Mouse (Mus musculus) kidney, adult 18-20 months (tissue): ENCODE data around the gene Gm38119.
"Not testable (repeated sequence)": the region's sequence is repeated elsewhere in the genome, so short reads cannot be mapped to it uniquely, and the experiment has no call there.

ENCODE experiments used
- DNase-seq: peaks from one replicate; pipeline ENCODE4 v3.0.0; 2021

The Gm38119 gene

DNA sequence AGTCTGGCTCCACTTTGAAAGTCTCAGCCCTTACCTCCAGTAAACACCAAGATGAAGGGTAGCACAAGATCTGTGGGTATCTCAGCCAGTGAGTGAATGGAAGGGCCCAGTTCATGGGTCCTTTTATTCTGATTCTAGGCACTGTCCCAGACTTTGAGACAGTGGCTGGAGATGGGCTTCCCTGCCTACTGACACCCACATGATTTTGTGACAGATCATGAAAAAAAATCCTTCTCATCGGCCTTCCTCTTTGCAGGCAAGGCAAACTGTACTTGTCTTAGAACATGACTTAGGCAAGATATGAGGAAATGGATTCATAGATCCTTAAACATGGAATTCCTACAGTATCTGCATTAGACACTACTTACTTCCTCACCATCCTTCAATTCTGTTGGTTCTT, at the start of gene Gm38119:
Gm38119 (minus strand) TSS at position 101 of the 400 bp plus-strand sequence.
- no peak for DNase-seq

DNA sequence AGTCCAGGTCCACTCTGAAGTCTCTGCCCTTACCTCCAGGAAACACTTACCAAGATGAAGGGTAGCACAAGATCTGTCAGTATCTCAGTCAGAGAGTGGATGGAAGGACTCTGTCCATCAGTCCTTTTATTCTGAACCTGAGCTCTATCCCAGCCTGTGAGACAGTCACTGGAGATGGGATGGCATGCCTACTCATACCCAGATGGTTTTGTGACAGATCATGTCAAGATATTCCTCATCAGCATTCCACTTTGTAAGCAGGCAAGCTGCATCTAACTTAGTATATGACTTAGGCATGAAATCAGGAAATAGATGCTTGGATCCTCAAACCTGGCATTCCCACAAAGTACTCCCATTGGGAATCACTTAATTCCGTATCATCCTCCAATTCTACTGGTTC, 39.9 kb upstream of the Gm38119 start, which contains the start of gene Lce1i:
Lce1i (minus strand) TSS at position 101 of the 400 bp plus-strand sequence.
- no peak for DNase-seq

DNA sequence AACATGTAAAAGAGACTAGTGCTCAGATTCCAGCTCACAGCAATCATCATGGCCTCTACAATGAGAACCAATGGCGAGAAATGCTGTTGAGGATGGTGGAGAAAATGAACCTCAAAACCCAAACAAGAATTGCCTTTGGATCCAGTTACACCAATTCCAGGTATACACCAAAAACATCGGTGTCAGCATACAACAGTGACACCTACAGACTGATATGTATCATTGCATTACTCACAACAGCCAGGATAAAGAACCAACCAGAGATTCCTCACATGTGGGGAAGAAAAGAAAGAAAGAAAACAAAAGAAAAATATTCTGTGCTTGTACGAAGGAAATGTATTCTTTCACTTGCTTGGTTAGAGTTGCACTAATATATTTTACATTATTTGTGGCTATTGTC, 32.7 kb upstream of the Gm38119 start:
- no peak for DNase-seq

DNA sequence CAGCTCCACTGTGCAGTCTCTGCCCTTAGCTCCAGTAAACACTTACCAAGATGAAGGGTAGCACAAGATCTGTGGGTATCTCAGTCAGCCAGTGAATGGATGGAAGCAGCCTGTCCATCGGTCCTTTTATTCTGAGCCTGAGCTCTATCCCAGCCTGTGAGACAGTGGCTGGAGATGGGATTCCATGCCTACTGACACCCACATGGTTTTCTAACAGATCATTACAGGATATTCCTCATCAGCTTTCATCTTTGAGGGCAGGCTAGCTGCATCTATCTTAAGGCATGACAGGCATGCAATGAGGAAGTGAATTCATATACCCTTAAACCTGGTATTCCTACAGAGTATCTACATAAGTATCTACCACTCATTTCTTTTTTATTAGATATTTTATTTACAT, 26.1 kb upstream of the Gm38119 start, which contains the start of gene Lce1h:
Lce1h (minus strand) TSS at position 101 of the 400 bp plus-strand sequence.
- DNase-seq = no peak

DNA sequence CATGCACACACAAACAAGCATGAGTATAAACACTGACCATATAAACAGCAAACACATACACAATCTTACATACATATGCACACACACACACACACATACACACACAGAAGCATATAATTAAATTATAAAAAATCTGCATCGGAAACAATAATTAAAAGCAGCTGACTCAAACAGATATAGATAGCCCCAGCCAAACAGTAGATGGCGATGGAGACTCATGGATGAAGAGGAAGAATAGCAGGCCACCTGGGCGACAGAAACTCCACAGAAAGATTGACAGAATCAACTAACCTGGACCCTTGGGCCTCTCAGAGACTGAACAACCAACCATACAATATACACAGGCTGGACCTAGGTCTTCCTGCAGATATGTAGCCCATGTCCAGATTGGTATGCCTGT, 14.3 kb upstream of the Gm38119 start:
- no peak for DNase-seq

DNA sequence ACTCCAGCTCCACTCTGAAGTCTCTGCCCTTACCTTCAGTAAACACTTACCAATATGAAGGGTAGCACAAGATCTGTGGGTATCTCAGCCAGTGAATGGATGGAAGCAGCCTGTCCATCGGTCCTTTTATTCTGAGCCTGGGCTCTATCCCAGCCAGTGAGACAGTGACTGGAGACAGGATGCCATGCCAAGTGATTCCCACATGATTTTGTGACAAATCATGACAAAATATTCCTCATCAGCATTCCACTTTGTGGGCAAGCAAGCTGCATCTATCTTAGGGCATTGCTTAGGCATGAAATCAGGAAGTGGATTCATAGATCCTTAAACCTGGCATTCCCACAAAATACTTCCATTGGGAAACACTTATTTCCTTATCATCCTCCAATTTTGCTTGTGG, 13.3 kb upstream of the Gm38119 start, which contains the start of gene Lce1g:
Lce1g (minus strand) TSS at position 101 of the 400 bp plus-strand sequence.
- DNase-seq = no peak

DNA sequence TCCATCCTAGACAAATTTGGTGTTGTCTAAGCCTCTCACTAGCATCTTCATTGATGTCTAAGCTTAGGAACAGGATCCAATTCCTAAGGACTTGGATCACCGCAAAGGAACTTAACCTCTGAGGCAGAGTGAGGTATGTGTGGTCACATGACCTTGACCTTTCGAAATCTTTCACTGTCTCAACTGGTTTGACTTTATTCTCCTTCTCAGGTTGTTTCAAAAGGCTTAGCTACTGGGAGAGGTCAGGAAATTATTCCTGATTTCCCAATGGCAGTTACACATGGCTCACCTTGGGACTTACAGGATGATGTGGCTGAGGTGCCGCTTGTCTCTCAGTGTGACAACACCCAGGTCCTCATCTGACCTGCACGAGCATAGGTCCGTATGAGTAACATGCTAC, 16.3 kb downstream of the Gm38119 start:
- no peak for DNase-seq

DNA sequence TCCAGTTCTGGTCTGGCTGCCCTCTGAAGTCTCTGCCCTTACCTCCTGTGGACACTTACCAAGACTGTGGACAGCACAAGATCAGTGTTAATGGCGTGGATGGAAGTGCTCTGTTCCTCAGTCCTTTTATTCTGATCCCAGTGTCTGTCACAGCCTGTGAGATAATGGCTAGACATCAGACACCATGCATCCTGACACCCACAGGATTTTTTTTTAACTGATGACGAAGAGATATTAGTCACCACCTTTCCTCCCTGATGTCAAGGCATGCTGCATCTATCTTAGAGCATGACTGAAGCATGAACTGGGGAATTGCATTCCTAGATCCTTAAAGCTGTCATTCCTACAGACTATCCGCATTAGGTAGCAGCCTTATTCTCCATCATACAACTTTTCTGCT, 18.6 kb downstream of the Gm38119 start, which contains the start of gene Lce1f:
Lce1f (minus strand) TSS at position 101 of the 400 bp plus-strand sequence.
- no peak for DNase-seq

DNA sequence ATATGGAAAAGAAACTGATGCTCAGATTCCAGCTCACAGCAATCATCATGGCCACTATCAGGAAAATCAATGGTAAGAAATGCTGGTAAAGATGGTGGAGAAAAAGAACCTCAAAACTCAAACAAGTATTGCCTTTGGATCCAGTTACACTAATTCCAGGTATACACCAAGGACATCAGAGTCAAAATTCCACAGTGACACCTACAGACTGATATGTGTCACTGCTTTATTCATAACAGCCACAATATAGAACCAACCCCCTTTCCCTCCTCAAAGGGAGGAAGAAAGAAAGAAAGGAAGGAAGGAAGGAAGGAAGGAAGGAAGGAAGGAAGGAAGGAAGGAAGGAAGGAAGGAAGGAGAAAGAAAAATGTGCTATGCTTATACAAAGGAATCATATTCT, 23.8 kb downstream of the Gm38119 start:
- DNase-seq = no peak

DNA sequence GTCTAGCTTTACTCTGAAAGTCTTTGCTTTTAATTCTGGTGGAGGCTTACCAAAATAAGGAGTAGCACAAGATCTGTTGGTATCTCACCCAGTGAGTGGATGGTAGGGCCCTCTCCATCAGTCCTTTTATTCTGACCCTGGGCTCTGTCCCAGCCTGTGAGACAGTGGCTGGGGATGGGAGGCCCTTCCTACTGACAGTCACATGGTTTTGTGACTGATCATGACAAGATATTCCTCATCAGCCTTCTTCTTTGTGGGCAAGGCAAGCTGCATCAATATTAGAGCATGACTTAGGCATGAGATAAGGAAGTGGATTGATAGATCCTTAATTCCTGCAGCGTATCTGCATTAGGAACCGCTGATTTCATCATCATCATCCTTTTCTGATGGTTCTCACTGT, 29.9 kb downstream of the Gm38119 start, which contains the start of gene Lce1e:
Lce1e (minus strand) TSS at position 101 of the 400 bp plus-strand sequence.
- no peak for DNase-seq

DNA sequence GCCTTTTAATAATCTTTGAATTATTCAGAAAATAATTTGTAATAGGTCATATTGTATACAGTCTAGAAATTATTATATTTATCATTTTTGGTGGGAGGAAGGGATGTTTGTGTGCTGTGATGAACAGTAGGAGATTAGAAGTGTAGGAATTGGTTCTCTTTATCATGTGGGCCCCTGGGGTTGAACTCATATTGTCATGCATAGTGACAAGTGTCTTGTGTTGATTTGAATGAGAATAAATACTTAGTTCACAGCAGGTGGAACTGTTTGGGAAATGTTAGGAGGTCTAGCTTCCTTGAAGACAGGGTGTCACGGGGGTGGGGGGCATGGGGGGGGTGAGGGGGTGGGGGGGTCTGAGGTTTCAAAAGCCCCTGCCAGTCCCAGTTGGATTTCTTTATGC, 44.3 kb downstream of the Gm38119 start:
- DNase-seq = no peak

DNA sequence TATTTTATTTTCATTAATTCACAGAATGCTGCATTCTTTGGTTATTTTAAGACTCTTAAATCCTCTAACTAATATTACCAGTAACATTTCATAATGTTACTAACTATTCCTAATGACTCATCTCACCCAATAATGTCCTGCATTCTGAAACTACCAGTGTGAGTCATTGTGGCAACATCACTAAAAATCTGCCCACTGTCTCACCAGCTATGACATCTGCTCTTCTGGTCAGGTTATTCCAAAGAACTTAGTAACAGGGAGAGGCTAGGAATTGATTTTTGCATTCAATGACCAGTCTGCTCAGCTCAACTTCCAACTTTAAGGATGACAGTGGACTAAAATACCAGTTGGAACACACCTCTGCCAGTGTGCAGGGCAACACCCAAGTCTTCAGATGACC, 47.2 kb downstream of the Gm38119 start:
- DNase-seq = no peak

DNA sequence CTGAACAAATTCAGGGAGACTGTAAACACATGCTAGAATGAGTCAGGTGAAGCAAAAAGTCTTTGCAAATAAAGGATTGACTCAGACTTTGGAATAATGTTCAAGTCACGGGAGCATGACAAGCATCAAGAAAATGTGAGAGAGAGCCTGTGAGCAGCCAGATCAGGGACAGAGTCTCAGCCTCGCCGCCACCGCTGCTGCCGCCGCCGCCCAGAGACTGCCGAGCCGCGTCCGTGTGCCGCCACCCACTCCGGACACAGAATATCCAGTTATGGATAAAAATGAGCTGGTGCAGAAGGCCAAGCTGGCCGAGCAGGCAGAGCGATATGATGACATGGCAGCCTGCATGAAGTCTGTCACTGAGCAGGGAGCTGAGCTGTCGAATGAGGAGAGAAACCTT, 49.7 kb downstream of the Gm38119 start:
- not testable (repeated sequence) for DNase-seq
